Mouse (Mus musculus): Measurements from ENCODE around the gene Kcnip4.

The Kcnip4 gene

DNA sequence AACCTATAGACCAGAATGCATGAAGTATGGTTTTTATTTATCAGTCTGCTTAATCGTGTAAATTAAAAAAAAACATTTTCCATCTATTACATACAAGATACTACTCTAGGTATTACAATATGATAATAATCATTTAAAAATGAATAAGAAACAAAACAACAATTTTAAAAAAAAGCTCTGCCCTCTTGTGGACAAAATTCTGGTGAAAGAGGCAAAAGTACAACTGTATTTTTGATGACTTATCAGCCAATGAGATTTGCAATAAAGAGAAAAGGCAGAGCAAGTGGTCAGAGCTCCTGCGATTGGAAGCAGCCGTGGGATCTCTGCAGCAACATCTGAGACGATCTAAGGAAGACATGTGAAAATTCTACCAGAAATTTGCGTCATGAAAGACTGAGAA lies 172.6 kb downstream of the Kcnip4 start:
- DNase-seq = no peak

DNA sequence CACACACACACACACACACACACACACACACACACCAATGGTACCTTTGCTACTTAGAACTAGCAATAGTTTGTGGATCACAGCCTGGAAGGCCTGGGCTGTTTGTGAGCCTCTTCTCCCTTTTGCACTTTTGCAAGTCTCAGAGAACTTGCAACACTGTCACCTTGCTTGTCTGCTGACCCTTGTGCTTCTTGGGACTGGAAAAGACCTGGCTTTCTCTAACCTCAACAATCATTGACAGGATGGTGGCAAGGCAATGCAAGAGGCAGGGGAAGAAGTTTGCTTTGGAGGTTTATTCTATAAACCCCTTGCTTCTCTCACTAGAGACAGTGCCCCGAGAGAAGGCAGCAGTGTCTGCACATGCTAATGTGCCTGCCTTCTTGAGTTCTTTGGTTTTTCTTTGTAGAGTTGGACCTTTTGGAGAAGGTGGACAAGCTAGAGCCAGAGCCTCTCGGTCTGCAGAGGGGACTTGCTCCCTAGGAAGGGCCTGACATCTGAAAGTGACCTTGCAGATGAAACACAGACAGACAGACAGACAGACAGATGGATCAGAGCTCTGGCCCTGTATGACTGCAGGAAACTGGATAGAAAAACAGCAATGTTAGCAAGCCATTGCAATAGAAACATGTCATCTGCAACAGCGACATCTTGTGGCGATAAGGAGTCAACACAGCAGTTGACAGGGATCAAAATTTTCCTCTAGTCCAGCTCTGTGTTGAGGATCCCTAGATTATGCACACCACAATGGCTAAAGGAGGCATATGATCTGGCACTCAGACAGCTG lies 174.4 kb downstream of the Kcnip4 start:
- no peak for DNase-seq

DNA sequence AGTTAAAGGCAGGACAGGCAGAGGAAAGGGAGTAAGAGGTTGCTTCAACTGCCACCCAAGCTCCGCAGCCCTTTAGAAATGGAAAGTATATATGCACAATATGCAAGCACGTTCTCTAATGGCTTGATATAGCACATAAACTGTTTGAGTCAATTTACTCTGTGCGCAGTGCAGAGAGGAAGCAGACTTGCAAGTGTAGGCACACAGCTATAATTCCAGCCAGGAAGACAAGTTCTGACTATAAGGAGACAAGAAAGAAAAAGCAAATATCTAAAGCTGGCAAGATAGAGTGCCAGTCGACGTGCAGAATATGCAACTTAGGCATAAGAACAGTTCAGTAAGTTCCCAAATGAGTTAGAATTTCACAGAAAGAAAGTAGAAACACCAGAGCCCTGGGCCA lies 175.2 kb downstream of the Kcnip4 start:
- no peak for DNase-seq

DNA sequence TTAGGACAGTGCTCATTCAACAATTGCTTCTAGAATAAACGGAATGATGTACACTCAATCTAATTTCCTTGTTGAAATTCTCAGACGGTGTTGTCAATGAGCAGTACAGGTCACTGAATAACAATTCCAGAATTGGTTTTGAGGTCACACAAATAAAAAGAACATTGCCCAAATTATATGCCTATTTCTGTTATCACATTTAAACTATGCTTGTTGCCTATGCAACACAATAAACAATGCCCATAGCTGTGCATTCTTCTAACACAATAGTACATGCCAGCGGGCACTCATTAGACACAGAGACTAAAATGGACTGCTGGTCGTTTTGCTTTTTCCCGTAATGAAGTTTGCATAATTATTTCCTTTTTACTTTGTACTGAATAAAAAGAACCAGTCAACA lies 176.2 kb downstream of the Kcnip4 start:
- DNase-seq = no peak

DNA sequence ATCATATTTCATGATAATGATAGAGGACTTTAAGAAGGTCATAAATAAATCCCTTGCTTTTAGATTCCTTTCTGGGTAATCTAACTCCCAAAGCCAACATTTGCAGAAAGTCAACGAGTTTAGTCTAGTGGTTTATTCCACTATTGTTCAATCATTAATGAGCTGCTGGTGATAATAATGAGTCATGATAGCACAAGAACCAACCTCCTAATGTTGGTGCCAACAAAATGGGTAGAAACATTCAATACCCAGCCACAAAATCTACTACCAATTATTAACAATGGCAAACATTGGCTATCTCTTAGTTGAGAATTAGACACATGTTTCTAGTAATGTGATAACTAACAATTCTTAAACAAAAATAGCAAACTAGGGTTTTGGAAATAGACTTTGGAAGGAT lies 180.1 kb downstream of the Kcnip4 start:
- no peak for DNase-seq

DNA sequence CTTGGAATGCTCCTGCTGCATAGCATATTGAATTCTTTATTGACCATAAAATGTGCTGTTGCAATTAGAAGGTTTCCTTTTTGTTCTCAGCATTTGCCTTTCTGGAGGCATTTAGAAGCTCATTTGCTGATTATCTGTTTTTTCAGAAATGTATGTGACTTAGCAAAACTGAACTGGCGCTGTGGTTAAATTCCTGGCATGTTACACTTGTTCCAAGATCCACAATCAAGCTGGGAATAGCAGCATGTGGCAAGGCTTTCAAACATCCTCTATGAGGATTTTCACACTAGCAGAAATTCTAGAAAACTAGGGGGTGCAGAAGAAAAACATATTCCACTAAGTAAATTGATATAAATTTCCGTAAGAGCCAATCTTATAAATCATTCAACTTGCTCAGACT lies 187.5 kb downstream of the Kcnip4 start:
- no peak for DNase-seq

DNA sequence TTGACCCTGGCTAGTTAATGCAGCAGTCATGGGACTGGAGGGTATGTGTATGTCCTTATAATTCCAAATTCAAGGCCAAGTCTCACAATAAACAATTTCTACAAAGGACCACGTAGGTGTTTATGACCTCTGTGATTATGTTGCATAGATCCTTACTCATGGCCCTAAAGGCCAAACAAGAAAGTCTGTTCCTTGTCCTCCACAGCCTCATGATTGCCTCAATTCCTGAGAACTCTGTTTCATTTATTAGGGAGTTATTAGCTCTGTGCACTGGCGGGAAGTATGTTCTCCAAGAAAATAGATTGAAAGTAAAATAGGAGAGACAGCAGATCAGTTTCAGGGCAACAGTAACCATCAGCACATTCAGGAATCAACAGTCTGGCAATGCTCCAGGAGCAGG lies 191.6 kb downstream of the Kcnip4 start:
- no peak for DNase-seq

DNA sequence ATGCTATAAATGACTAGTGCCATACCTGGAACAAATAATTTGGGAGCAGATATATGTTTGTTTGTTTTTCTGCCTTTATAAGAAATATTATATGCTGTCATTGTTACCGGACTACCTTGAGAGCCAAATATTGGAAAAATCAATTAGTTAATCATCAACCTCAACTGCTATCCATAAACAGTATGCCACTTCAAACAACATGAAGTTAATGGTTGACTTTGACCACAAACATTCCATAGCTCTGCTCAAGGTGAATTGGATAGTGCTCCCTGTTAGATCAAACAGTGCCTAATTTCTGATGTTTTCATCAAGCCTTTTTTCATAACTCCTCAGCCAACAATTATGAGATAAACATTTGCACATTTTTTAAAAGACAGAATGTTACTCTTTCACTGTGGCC lies 195.7 kb downstream of the Kcnip4 start:
- no peak for DNase-seq

DNA sequence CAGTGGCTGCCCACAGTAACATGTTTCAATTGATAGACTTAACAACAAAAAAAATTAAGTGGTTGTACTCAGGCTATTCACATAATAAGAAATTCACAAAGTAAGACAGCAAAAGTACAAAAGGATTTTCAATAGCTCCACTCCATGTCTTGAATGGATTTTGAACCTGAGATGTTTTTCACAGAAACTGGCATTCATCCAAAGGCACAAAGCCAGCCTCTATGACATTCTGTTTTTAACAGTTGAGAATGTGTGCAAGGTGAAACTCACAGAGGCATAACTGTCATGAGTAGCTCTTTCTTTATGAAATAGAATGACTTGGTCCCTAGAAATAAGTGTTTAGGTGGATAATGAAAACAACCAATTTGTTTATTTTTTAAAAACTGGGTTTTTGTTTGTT lies 206.0 kb downstream of the Kcnip4 start:
- DNase-seq = no peak

DNA sequence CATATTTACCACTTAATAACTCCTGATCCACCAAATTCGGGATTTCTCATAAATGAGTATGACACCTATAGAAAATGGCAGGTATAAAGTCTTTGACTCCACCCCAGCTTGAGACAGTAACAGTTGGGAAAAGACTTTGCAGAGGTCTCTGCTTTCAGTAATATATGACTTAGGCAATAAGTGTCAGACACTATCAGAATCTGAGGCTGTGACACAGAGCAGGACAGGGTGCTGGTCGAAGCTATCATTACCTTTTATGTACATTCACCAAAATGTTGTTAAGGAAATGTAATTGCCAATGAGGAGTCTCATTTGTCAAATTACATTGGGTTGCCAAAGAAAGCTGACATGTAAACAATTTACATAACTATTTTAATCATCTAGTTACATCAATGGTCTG lies 206.8 kb downstream of the Kcnip4 start:
- no peak for DNase-seq

DNA sequence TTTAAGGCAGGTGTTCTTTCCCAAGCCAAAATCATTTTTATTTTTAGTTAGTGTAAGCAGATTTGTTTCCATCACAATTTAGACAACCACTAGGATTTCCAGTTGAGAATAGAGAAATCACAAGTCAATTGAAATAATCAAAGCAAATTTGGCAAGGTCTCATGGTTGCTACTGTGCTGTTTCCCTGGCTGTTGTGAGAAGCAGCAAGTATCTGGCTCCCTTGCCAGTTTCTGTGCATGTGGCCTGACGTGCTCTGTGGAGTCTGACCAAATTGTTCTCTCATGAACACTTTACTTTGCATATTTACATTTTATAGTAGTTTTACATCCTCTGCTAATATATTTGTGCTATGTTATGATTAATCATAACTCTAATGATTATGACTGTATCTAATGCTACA lies 217.9 kb downstream of the Kcnip4 start:
- DNase-seq = no peak

DNA sequence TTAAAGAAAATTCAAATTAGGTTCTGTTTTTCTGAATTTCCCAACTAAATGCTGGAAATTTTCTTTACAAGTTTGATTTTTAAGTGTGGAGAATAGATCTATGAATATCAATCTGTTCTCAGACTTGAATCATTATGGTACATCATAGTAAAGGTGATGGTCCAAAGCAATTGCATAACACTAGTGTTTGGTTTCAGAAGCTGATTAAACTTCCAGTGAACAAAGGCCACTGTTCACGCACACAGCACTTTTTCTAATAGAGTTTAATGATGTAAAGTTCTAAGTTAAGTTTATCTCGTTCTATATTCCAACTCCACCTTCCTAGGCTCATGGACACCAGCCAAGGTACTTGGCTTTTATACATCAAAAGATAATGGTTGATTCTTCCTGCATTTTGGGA lies 219.4 kb downstream of the Kcnip4 start:
- DNase-seq = no peak

DNA sequence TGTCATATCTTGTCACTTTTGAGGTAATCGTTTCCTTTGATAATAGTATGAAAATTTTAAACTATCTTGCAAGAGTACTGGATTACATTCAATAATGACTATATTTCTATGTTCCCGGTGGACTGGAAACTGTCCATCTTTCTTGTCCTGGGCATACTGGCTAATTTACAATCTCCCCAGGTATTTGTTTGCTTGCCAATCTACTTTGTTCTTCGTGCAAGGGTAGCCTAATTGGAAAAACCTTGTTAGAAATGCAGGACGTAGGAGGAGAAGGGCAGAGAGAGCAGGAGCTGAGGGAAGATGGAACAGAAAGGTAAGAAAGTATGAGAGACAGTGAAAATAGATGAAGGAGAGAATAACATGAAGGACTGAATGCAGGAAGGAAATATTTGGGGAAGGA lies 226.1 kb downstream of the Kcnip4 start:
- DNase-seq = no peak

DNA sequence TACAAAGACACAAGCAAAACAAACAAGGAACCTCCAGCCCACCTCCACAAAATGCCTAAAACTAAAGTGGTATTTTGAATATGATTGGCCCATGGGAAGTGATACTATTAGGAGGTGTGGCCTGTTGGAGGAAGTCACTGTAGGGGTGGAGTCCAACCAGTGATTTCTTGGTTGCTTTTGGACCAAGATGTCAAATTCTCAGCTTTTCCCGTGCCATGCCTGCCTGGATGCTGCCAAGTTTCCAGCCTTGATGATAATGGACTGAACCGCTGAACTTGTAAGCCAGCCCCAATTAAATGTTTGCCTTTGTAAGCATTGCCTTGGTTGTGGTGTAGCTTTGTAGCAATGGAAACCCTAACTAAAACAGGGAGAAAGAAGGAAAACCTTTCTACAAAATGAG lies 232.3 kb downstream of the Kcnip4 start:
- DNase-seq = no peak

DNA sequence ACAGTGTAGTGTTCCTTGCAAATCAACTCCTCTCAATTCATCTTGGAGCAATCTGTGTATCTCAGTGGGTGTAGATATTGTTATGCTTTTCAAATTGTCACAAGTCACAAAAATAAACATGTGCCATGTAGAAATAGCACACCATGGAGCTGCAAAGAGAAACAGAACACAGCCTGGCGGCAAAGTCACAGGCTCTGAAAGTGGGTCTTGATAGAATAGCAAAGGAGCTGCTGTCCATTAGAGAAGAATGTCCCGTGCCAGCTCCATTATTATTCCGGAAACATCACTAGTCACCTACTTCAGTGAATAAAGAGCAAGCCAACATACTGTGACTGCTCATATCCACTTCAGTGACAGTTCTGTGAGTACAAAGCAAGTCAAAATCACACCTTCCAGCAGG lies 232.9 kb downstream of the Kcnip4 start:
- no peak for DNase-seq

DNA sequence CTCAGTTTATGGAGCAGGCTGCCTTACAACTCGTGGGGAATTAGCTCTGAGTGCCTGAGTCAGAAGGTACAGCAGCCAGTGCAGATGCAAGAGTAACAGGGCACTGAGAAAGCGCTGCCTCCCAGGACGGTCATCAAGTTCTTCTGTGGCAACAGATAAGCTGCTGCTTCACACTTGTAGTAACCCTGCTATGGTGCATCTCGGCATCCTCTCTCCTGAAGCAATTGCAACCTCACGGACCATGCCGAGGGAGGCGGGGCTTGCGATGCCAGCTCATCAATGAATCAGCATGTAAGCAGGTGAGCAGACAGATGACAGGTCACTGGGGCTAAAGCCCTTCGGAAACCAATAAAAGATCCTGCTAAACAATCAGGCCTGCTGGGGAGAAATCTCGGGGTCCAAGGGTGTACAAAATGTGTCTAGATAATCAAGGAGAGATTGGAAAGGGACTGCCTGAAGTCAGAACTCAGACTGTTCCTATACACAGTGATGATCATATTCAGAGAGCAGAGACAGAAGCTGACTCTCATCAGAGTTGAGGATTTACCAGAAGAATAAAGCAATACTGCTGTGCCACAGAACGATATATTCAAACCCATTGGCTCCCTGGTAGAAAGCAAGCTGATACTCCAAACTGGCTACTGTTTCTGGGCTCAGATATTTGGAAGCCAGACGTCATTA lies 239.1 kb downstream of the Kcnip4 start:
- DNase-seq = no peak

DNA sequence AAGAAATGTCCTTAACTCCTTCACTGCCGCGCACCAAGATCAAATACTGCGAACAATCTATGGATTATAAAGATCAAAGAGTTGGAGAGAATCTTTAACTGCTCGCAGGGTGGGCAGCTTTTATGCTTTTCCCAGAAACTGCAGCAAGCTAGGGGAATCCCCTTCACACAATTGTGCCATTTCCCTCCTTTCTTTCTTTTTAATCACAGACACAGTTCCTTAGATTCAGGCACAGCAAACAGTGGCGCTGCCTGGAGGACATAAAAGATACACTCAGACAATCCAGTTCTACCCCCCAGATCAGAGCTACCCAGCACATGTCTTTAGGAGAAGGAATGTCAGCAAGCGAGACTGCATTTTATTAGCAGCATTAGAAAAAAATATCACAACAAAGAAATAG lies 239.9 kb downstream of the Kcnip4 start:
- no peak for DNase-seq

DNA sequence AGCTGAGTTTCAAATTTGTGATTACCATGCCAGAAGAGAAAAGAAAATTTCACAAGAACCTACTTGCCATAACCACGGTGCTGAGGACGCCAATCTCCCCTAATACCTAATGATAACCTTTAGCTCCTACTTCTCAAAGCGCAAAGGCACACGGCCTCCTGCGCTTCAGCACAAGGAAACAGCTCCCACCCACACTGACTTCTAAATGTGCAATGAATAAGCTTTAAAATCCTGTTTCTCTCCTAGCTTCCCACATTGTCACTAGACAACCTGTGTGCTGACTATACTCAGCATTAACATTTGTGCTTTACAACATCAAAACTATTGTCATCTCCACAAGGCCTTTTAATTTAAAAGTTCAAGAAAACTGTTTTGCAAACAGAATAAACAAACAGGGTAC lies 241.3 kb downstream of the Kcnip4 start:
- DNase-seq = no peak

DNA sequence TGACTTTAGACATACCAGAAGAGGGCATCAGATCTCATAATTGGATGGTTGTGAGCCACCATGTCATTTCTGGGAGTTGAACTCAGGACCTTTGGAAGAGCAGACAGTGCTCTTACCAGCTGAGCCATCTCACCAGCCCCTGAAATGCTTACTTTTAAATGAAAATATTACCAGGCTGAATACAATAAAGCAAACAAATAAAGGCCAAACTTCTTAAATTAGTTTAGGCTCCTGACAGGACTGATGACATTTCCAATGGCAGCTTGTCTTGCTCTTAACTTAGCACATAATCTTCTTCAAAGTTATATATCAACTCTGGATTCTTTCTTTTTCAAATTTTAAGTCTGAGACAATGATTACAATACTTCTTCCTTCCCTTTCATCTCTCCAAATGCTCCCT lies 252.8 kb downstream of the Kcnip4 start:
- DNase-seq = no peak

DNA sequence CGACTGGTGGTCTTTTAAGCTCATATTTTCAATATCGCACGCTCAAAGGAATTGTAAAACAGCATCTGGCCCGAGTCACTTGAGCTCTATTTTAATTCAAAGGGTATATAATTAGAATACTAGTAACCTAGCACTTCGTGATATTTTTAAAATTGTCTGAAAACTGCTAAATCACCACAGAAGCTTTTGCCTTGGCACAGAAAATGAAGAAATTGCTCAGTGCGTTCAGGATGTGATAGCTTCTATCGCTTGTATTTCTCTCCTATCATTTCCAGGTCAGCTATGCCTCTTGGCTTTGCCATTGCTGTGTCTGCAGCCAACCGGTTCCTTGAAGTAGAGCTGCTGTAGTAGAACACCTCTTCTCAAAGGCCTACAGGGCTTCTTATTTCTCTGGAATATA lies 255.9 kb downstream of the Kcnip4 start:
- no peak for DNase-seq

DNA sequence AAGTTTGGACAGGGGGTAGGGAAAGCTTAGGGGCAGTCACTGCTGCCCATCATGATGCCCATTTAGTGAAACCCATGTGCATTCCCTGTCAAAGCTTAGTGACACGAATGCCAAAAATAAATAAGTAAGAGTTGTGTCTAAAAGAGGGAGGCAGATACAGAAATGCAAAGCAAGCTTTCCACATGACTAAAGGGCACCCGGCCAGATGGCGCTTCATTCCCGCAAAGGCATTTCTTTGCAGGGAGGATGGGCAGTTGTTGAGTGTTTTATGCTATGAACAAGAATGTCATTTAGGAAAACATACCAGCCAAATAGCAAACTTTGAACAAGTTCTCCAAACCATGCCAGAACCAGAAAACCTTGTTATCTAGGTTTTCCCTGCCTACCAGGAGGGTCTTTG lies 265.4 kb downstream of the Kcnip4 start:
- DNase-seq = no peak

DNA sequence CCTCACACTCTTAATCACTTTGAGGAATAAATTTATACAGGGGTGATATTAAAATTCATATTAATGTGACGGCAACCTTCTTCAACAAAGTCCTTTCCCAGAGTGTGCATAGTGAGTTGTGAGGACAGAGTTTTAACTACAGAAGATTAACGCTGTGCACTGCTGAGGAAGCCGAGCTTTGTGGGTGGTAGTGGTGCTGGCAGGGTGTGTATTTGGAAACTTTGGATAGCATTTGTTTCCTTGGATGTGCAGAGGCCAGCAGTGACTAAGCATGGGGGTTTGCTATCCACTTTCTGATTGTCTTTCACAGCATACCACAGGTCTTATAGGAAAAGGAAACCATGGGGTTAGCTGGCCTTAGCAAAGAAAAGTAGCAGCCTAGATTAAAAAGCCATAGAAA lies 267.9 kb downstream of the Kcnip4 start:
- no peak for DNase-seq

DNA sequence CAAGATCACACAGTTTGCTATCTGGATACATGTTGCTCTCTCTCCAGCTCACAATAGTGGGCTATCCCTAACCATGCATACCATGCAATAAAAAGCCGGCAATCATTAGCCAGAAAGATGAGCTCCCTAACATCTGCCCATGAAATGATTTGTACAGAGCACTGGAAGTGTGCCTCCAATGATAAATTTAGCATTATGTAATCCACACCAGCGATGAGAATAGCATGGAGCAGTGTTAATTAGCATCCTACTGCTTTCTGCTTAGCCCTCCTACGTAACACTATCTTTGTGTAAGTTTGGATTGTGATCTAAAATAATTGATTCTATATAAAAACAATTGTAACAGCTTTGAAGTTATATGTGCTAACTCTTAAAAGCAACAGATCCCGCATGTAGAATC lies 268.7 kb downstream of the Kcnip4 start:
- DNase-seq = no peak

DNA sequence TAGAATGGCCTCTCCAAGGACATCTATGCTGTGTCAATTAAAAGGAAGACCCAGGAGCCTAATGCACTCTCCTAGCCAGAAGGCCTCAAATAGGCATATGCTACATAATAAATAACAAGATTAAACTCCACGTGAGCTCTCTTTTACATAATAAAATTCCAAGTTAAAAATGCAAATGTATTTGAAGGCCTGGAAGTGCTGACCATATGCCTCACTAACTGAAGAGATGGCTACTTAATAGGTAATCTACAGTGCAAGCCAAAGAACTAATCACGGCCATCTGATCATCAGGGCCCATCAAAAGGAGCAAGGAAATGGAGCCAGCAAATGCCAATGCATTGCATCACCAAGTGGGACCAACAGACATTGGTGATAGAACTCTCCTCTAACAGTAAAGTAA lies 277.6 kb downstream of the Kcnip4 start:
- DNase-seq = no peak

DNA sequence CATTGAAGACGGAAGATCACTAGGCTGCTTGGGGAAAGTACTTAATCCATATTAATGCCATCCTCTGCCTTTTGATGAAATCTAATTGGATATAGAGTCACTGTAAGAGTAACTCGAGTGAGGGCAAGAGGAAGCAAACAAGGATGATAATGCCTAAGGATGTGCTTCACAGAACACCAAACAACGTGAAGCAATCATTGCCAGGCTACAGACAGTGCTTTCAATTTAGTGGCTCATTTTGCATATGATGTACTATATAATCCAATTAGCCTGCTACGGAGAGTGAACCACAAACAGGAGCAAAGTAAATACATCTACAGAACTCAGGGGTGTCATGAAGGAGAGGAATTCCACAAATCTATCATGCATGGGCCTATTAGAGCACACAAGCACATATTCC lies 280.3 kb downstream of the Kcnip4 start:
- no peak for DNase-seq

Measured in spleen, adult 18-20 months (tissue).